Mouse (Mus musculus) forelimb bud, embryonic 11.5 days (tissue): ENCODE data around the gene Arhgap8.
"Not testable (repeated sequence)": the region's sequence is repeated elsewhere in the genome, so short reads cannot be mapped to it uniquely, and the experiment has no call there.

Experiments
- DNase-seq: peaks from one replicate; pipeline ENCODE4 v3.0.0-alpha.2; 2012; ENCODE audit warnings: low read depth, low spot score

The Arhgap8 gene

GRCm38 (mm10) chr15:84732425-84732749 lies 12.5 kb downstream of the Arhgap8 start:
- no peak for DNase-seq

DNA sequence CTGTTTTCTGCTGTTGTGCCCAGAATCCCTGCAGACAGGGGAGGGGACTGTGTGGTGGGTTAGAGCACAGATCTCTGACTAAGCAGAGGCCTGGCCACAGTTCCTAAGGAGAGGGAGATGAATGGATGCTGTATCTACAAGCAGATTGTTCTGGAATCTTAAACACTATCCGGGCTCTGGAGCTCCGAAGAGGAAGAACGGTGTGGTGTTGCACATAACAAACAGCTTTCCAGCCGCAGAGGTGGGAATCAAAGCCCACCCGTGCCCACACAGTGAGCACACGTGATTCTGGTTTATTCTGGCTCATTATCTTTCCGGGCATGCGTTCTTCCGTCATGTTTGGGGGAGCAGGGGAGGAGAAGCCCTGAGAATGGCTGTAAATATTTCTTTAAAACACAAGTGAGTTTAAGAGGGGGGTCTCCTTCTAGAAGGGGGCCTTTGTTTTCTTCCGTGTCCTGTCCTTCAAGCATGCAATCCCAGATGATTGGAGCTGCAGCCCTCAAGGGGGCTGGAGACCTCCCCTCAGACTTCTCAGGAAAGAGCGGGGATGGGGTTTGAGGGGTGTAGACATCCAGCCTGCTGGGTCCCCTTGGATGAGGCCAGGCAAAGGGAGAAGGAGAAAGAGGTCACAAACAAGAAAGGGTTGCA lies 16.6 kb downstream of the Arhgap8 start:
- no peak for DNase-seq

DNA sequence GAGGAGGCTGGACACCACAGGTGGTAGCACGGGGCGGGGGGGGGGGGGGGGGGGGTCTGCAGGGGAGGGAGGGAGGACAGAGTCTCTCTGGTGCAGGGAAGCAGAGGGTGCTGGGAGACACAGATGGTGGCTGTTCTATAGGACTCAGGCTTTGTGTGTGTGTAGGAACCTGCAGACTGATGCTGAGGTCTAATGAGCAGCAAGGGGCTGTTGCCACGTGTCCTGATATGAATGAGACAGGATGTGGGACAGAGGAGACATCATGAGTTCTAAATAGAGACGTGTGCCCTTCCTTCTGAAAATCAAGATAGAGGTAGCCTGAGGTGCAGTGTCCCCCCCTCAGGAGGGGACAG lies 17.1 kb downstream of the Arhgap8 start:
- DNase-seq = no peak

GRCm38 (mm10) chr15:84738246-84738645 lies 18.4 kb downstream of the Arhgap8 start:
- DNase-seq = no peak

DNA sequence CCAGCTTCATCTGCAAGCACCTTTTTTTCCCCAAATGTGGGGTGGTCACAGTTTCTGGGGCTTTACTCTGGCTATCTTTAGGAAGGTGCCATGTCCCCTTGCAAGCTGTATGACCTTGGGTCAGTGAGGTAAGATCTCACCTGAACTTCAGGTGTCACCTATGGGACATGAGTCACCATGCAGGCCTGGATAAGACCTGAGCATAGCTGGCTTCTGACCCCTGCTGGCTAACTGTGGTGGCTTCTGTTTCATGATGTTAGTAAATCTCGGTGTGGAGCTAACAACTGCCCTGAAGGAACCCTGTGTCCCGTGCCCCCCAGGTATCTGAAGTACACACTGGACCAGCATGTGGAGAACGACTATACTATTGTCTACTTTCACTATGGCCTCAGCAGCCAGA lies 21.7 kb downstream of the Arhgap8 start:
- DNase-seq = no peak

GRCm38 (mm10) chr15:84743347-84743746 lies 23.5 kb downstream of the Arhgap8 start:
- DNase-seq = no peak

GRCm38 (mm10) chr15:84744308-84744707 lies 24.5 kb downstream of the Arhgap8 start:
- no peak for DNase-seq

DNA sequence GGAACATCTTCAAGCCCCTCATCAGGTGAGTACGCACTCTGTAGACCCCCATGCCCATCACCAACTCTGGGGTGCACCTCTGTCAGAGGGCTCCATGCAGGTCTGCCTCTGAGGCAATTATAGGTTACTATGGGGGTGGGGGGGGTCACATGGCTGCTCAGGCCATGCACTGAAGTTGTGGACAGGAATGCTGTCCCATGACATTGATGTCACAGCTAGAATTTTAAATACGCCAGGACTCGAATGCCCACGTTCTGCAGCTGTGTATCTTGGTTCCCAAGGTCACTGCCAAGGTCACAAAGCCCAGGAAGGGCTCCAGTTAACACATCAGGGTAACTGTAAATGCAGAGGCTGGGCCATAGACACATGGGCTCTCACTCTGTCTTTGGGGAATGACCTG lies 26.0 kb downstream of the Arhgap8 start:
- no peak for DNase-seq

GRCm38 (mm10) chr15:84754987-84755386 lies 35.1 kb downstream of the Arhgap8 start:
- peak; percentile 75 for DNase-seq

DNA sequence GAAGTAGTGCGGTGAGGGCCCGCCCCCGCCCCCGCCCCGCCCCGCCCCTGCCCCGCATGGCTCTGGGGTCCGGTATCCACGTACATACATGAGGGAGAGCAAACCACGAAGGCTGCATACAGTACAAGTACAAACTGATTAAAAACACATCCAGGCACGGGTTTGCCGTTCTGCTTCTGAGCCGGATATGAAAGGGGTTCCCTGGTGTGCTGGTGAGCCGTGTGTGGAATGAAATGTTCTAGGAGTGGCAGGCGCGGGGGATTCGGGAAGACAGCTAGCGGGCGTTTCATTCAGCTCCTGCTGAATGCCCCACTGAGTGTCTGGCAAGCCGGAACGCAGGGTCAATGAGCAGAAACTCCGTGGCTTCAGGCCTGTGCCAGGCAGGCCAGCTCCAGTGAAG lies 36.6 kb downstream of the Arhgap8 start:
- peak; percentile 29 for DNase-seq

GRCm38 (mm10) chr15:84758493-84758892 lies 38.6 kb downstream of the Arhgap8 start:
- peak; percentile 56 for DNase-seq

- DNase-seq = no peak
These were observed 43.0 kb downstream of the Arhgap8 start for GRCm38 (mm10) chr15:84762712-84763422.

DNA sequence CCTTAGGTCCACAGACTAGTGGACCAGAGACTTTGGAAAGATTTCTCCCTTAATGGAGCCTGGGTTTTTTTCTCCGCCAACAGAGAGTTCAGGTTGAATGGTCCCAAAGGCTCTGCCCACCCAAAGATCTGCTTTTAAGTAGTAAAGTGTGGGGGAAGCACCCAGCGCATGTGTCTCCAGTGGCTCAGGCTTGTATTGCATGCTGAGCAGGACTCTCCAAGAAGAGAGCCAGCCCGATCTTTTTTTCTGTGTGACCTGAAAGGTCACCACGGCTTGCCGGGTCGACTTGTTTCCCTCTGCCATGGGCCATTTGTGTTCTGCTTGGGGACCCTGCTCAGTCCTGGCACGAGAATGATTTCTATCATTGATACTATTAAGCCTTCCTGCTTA lies 43.6 kb downstream of the Arhgap8 start:
- no peak for DNase-seq

- no peak for DNase-seq
These were observed 46.8 kb downstream of the Arhgap8 start for GRCm38 (mm10) chr15:84766621-84767020.

- not testable (repeated sequence) for DNase-seq
These were observed 48.7 kb downstream of the Arhgap8 start for GRCm38 (mm10) chr15:84768531-84768930.

GRCm38 (mm10) chr15:84769641-84770341 lies 49.9 kb downstream of the Arhgap8 start:
- DNase-seq = no peak

GRCm38 (mm10) chr15:84772191-84773111 lies 52.6 kb downstream of the Arhgap8 start:
- DNase-seq = no peak

- DNase-seq = no peak
These were observed 55.7 kb downstream of the Arhgap8 start for GRCm38 (mm10) chr15:84775421-84776174.

GRCm38 (mm10) chr15:84778587-84778986 lies 58.7 kb downstream of the Arhgap8 start:
- no peak for DNase-seq

GRCm38 (mm10) chr15:84784812-84785211 lies 65.0 kb downstream of the Arhgap8 start:
- no peak for DNase-seq

GRCm38 (mm10) chr15:84787161-84787560 lies 67.3 kb downstream of the Arhgap8 start:
- DNase-seq = no peak
